Mouse (Mus musculus) frontal cortex, adult 2 months (tissue): ENCODE measurements around the gene Wfdc6a. TPM values are rescaled to one million over a fixed set of nuclear protein-coding genes. Genes with fewer than 3 reads are reported as not detected.

Experiments
- DNase-seq, 2 experiments: peaks; one replicate each; pipeline ENCODE4 v3.0.0; 2022; ENCODE audit warnings: low spot score in 1 of 2; ENCODE audit errors: extremely low spot score in 1 of 2
- polyA plus RNA-seq: library from polyadenylated mRNA; depleted of rRNA; stranded (reverse); fragments of >200 nt; gene quantifications from 2 replicates; pipeline ENCODE4 v1.2.3, GENCODE M21; 2012; rRNA removed

Wfdc6a gene
- polyA plus RNA-seq, 1 experiment, result 0.12 TPM

- no peak for DNase-seq
Measured at GRCm38 (mm10) chr2:164551502-164551901, 33.7 kb downstream of the Wfdc6a start.

- no peak for DNase-seq
Measured at GRCm38 (mm10) chr2:164550895-164551269, 34.4 kb downstream of the Wfdc6a start.

- peak; percentile 22 to 51 for DNase-seq
Measured at GRCm38 (mm10) chr2:164549963-164550894, 35.0 kb downstream of the Wfdc6a start.

GRCm38 (mm10) chr2:164549338-164549737 is 35.9 kb downstream of the Wfdc6a start:
- DNase-seq, result no peak

GRCm38 (mm10) chr2:164544454-164545097 is 40.7 kb downstream of the Wfdc6a start:
- no peak for DNase-seq

- no peak for DNase-seq
Measured at GRCm38 (mm10) chr2:164543745-164544144, 41.5 kb downstream of the Wfdc6a start.

- DNase-seq, result no peak
Measured at GRCm38 (mm10) chr2:164542598-164542997, 42.6 kb downstream of the Wfdc6a start.

- DNase-seq, result peak; percentile 73 to 83
Measured at GRCm38 (mm10) chr2:164542132-164542531, 43.1 kb downstream of the Wfdc6a start.

GRCm38 (mm10) chr2:164540652-164541427 is 44.4 kb downstream of the Wfdc6a start:
- DNase-seq, result no peak

GRCm38 (mm10) chr2:164537003-164537402 is 48.2 kb downstream of the Wfdc6a start:
- DNase-seq, result no peak

- DNase-seq, result no peak
Measured at GRCm38 (mm10) chr2:164534315-164534714, 50.9 kb downstream of the Wfdc6a start.

GRCm38 (mm10) chr2:164531169-164531568 is 54.1 kb downstream of the Wfdc6a start:
- DNase-seq, result peak; percentile 44 to 89

Other genes with a start within 250 kb of the Wfdc6a start
- gene Slpi, start 196.4 kb downstream of the Wfdc6a start, polyA plus RNA-seq, result 0.67 and 0.68 TPM in 2 replicates
- 1.7 and 1.8 TPM in 2 replicates for gene Rbpjl, start 182.3 kb downstream of the Wfdc6a start, polyA plus RNA-seq
- gene Matn4, start 180.3 kb downstream of the Wfdc6a start, polyA plus RNA-seq, result 25.8 and 25.9 TPM in 2 replicates
- 45.0 and 46.5 TPM in 2 replicates for gene Sdc4, start 141.6 kb downstream of the Wfdc6a start, polyA plus RNA-seq
- gene Sys1, start 128.5 kb downstream of the Wfdc6a start, polyA plus RNA-seq, result 58.1 and 59.1 TPM in 2 replicates
- 9.3 and 10.0 TPM in 2 replicates for gene Gm20458, start 124.5 kb downstream of the Wfdc6a start, polyA plus RNA-seq
- gene Trp53tg5, start 111.7 kb downstream of the Wfdc6a start, polyA plus RNA-seq, result not detected in 2 replicates
- gene Dbndd2, start 99.3 kb downstream of the Wfdc6a start, polyA plus RNA-seq, result 182 and 219 TPM in 2 replicates
- gene Pigt, start 87.9 kb downstream of the Wfdc6a start, polyA plus RNA-seq, result 80.6 and 84.7 TPM in 2 replicates
- gene Wfdc2, start 23.0 kb downstream of the Wfdc6a start, polyA plus RNA-seq, result 0.76 and 1.2 TPM in 2 replicates
- not detected in 2 replicates for gene Spint3, start 12.0 kb downstream of the Wfdc6a start, polyA plus RNA-seq
- not detected in 2 replicates for gene Eppin, start 8.1 kb upstream of the Wfdc6a start, polyA plus RNA-seq
- gene Wfdc6b, start 28.1 kb upstream of the Wfdc6a start, polyA plus RNA-seq, result not detected in 2 replicates
- not detected in 2 replicates for gene Wfdc8, start 28.2 kb upstream of the Wfdc6a start, polyA plus RNA-seq
- gene Wfdc16, start 53.3 kb upstream of the Wfdc6a start, polyA plus RNA-seq, result not detected in 2 replicates
- gene Wfdc10, start 70.6 kb upstream of the Wfdc6a start, polyA plus RNA-seq, result not detected in 2 replicates
- gene Wfdc9, start 71.1 kb upstream of the Wfdc6a start, polyA plus RNA-seq, result not detected in 2 replicates
- gene Wfdc11, start 88.6 kb upstream of the Wfdc6a start, polyA plus RNA-seq, result not detected in 2 replicates
- not detected in 2 replicates for gene Wfdc13, start 99.7 kb upstream of the Wfdc6a start, polyA plus RNA-seq
- gene Spint4, start 113.1 kb upstream of the Wfdc6a start, polyA plus RNA-seq, result not detected in 2 replicates
- gene Spint5, start 129.9 kb upstream of the Wfdc6a start, polyA plus RNA-seq, result not detected in 2 replicates
- 2.4 and 3.3 TPM in 2 replicates for gene Wfdc3, start 160.5 kb upstream of the Wfdc6a start, polyA plus RNA-seq
- 44.3 and 46.4 TPM in 2 replicates for gene Dnttip1, start 160.5 kb upstream of the Wfdc6a start, polyA plus RNA-seq
- 2.0 and 2.8 TPM in 2 replicates for gene Ube2c, start 184.5 kb upstream of the Wfdc6a start, polyA plus RNA-seq
- 0.96 and 3.9 TPM in 2 replicates for gene Tnnc2, start 194.5 kb upstream of the Wfdc6a start, polyA plus RNA-seq
- 59.9 and 60.9 TPM in 2 replicates for gene Snx21, start 200.4 kb upstream of the Wfdc6a start, polyA plus RNA-seq
- 29.4 and 35.0 TPM in 2 replicates for gene Acot8, start 219.4 kb upstream of the Wfdc6a start, polyA plus RNA-seq
- 7.7 and 7.9 TPM in 2 replicates for gene Zswim3, start 219.7 kb upstream of the Wfdc6a start, polyA plus RNA-seq
- gene Zswim1, start 237.2 kb upstream of the Wfdc6a start, polyA plus RNA-seq, result 18.5 and 19.3 TPM in 2 replicates
- 0.69 TPM in 1 of 2 replicates, not detected in the other for gene Spata25, start 243.1 kb upstream of the Wfdc6a start, polyA plus RNA-seq
- gene Ctsa, start 247.4 kb upstream of the Wfdc6a start, polyA plus RNA-seq, result 177 and 194 TPM in 2 replicates
- 6.6 and 6.9 TPM in 2 replicates for gene Neurl2, start 248.0 kb upstream of the Wfdc6a start, polyA plus RNA-seq